Mouse (Mus musculus) bone marrow, adult 2 months (tissue): ENCODE results near the gene Ssr1. TPM values are rescaled to one million over a fixed set of nuclear protein-coding genes. Genes with fewer than 3 reads are reported as not detected.

Source experiments
- H3K27ac ChIP-seq: fragments of 200-500 bp; 2 replicates; pipeline ENCODE4 v1.5.1; 2012; ENCODE audit warnings: low read depth, mild to moderate bottlenecking, control low read depth, inconsistent platforms, low read length; ENCODE audit not compliant: control insufficient read depth, poor library complexity, insufficient read depth
- H3K4me1 ChIP-seq: fragments of 200-500 bp; 2 replicates; pipeline ENCODE4 v1.6.1; 2011; ENCODE audit warnings: low read length; ENCODE audit not compliant: control insufficient read depth, insufficient read depth
- H3K4me3 ChIP-seq: fragments of 200-500 bp; replicated peaks from 2 replicates; pipeline ENCODE3; 2011; ENCODE audit warnings: mild to moderate bottlenecking, low read depth, low read length, control low read depth; ENCODE audit not compliant: control insufficient read depth
- CTCF ChIP-seq: fragments of 200-500 bp; IDR thresholded peaks from 2 replicates; pipeline ENCODE4 v1.5.1; 2011; ENCODE audit warnings: low read length, control low read depth; ENCODE audit not compliant: control insufficient read depth, insufficient read depth
- POLR2A ChIP-seq: fragments of 200-500 bp; IDR thresholded peaks from 2 replicates; pipeline ENCODE4 v1.6.1; 2011; ENCODE audit warnings: low read depth, mild to moderate bottlenecking, control low read depth, low read length, borderline replicate concordance; ENCODE audit not compliant: control insufficient read depth
- WGBS: fragments of 180-500 bp; shearing (Covaris S2); methylation state at CpG from one replicate; pipeline ENCODE4 v1.1.7; 2018; 5-methylcytosine and 5-hydroxymethylcytosine counted together
- polyA plus RNA-seq: library from polyadenylated mRNA; stranded (reverse); fragments of >200 nt; gene quantifications from 2 replicates; pipeline ENCODE4 v1.2.4, GENCODE M21; 2011; ENCODE audit warnings: low replicate concordance; ENCODE audit not compliant: missing spikeins, insufficient read depth, insufficient read length

Gene Ssr1
- polyA plus RNA-seq = 43.0 and 56.0 TPM in 2 replicates

DNA sequence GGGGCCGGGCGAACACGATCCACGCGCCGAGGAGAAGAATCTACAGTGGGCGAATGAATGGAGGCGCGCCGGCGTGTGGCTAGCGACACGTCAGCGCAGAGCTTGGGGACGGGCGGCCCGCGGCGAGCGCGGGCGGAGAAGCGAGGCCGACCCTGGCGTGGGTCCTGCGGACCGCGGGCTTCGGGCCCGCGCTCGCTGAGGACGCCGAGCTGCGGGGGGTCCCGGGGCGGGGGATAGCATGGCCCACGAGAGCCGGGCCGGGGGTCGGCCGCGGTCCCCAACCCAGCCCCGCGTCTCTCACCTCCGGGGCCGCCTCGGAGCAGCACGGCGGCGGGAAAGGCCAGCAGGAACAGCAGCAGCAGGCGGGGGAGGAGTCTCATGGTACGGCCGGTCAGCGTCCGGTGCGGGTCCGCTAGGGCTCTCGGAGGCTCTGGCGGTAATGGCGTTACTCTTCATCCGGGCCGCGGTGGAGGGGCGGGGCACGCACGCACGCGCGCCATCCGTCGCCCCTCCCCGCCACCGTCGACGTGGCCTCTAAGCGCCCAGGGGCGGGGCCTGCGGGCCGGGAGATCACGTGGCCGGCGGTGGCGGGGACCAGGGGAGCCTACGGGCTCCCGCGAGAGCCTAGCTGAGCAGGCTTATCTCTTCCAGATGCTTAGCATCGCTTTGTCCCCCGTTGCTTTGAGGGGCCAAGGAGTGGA lies at the start of gene Ssr1:
TSS of gene Ssr1 (minus strand) at position 514 of the 701 bp plus-strand sequence.
- peak within 1 kb of the TSS; percentile 99 for H3K4me3 ChIP-seq
- TF ChIP-seq CTCF (no peak), POLR2A (peak; percentile 87; the same call in 1 of the 2 replicates)
- under 1% methylated on average over 89 of the region's 89 CpGs for WGBS
- H3K4me1 ChIP-seq = peaks cover 4% of the 10 kb centered on the region
- H3K27ac ChIP-seq = peak within 1 kb of the TSS; percentile 97

- Histone ChIP-seq H3K4me1 (peaks cover 1% of the 10 kb centered on the region; the same call in 1 of the 2 replicates), H3K27ac (peak overlapping the region; percentile 72; the same call in 1 of the 2 replicates), H3K4me3 (peak overlapping the region; percentile 86)
- WGBS = 2% methylated on average over 12 of the region's 12 CpGs
- TF ChIP-seq CTCF = no peak
- TF ChIP-seq POLR2A = no peak
Measured at GRCm38 (mm10) chr13:38037811-38038210, 43.8 kb upstream of the Ssr1 start.

- TF ChIP-seq POLR2A (peak; percentile 74; the same call in 1 of the 2 replicates), CTCF (peak; percentile 36)
- Histone ChIP-seq H3K27ac (peak within 1 kb of the TSS; percentile 73), H3K4me3 (peak within 1 kb of the TSS; percentile 86), H3K4me1 (peaks cover 1% of the 10 kb centered on the region; the same call in 1 of the 2 replicates)
- WGBS = under 1% methylated on average over 47 of the region's 47 CpGs
Measured at GRCm38 (mm10) chr13:38037044-38037687, 43.1 kb upstream of the Ssr1 start, which contains the start of gene Cage1. Cage1 (minus strand) TSS chr13:38037069.

DNA sequence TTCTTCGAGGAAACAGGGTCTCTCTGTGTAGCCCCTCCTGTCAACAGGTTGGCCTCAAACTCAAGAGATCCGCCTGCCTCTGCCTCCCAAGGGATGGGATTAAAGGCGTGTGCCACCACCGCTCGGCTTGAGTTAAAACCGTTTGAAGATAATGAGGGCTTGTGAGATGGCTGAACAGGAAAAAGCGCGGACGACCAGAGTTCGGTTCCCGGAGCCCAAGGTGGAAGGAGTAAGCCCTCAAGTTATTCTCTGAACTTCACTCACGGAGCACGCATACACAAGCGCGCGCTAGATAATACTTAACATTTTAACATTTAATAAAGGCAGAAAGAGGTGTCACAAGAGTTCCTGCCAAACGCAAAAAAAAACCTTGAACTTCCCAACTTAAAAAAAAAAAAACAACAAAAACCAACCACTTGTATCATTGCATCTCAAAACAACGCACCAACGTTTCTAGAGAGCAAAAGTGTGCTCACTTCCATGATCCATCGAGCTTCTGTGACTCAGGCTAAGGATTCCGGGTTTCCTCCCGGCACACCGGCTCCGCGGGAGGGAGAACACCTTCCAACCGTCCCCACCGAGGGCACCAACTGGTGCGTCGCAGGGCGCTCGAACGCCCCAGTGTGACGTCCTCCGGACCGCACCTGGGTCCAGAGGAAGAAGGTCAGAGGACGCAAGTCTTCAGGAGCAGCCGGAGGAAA lies 42.5 kb upstream of the Ssr1 start, which contains the start of gene Riok1:
TSS of gene Riok1 (plus strand) at position 653 of the 701 bp plus-strand sequence.
- Histone ChIP-seq H3K4me1 (peaks cover 1% of the 10 kb centered on the region; the same call in 1 of the 2 replicates), H3K4me3 (peak within 1 kb of the TSS; percentile 86), H3K27ac (peak within 1 kb of the TSS; percentile 73)
- no peak for TF ChIP-seq CTCF
- TF ChIP-seq POLR2A = no peak
- 4% methylated on average over 37 of the region's 37 CpGs for WGBS

- H3K27ac ChIP-seq = no peak overlapping the region; the same call in 1 of the 2 replicates
- no peak overlapping the region for H3K4me3 ChIP-seq
- TF ChIP-seq CTCF (no peak), POLR2A (no peak)
- peaks cover 2% of the 10 kb centered on the region; the same call in 1 of the 2 replicates for H3K4me1 ChIP-seq
- 50% methylated on average over 4 of the region's 4 CpGs for WGBS
Measured at GRCm38 (mm10) chr13:38028407-38028806, 34.4 kb upstream of the Ssr1 start.

GRCm38 (mm10) chr13:38027618-38028248 lies 33.7 kb upstream of the Ssr1 start:
- WGBS = 30% methylated on average over 6 of the region's 6 CpGs
- TF ChIP-seq POLR2A (no peak), CTCF (no peak)
- H3K27ac ChIP-seq = no peak overlapping the region; the same call in 1 of the 2 replicates

DNA sequence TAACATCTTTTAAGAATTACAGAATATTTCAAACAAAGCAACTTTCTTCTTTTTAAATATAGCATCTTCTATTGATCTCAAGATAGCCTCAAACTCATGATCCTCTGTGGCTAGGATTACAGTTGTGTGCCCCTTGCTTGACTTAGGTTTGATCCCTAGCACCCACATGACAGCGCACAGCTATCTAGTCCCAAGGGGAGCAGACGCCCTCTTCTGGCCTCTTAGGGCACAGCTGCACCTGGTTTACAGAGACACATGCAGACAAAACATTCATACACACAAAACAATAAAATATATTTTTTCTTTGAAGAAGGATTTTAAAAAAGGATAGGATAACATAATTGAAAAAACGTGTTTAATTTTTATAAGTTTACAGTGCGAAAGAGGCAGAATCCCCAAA lies 31.9 kb upstream of the Ssr1 start:
- Histone ChIP-seq H3K4me3 (no peak overlapping the region), H3K4me1 (peaks cover 2% of the 10 kb centered on the region; the same call in 1 of the 2 replicates), H3K27ac (no peak overlapping the region)
- TF ChIP-seq POLR2A (no peak), CTCF (peak; percentile 52; the same call in 1 of the 2 replicates)
- WGBS = 86% methylated on average over 4 of the region's 4 CpGs

More at GRCm38 (mm10) chr13:38027618-38028248, 33.7 kb upstream of the Ssr1 start:
- Histone ChIP-seq H3K4me1 (peaks cover 2% of the 10 kb centered on the region; the same call in 1 of the 2 replicates), H3K4me3 (no peak overlapping the region)
